Mouse (Mus musculus) layer of hippocampus, postnatal 14 days (tissue): ENCODE data around the gene 1700003H04Rik. TPM values are rescaled to one million over a fixed set of nuclear protein-coding genes. Genes with fewer than 3 reads are reported as not detected.

ENCODE experiments used
- DNase-seq, 2 experiments: peaks; one replicate each; pipeline ENCODE4 v3.0.0; 2021 to 2022; ENCODE audit warnings: low spot score in 2 of 2, mixed read lengths in 1 of 2
- long read RNA-seq, 2 experiments: library from polyadenylated mRNA; stranded (forward); transcript quantifications; one replicate each; pipeline ENCODE4 v2.0.0; 2021
- total RNA-seq, 2 experiments: library from RNA; stranded (reverse); gene quantifications; 2 replicates each; pipeline ENCODE4 v1.2.3; 2021

Gene 1700003H04Rik
- not detected for total RNA-seq
- long read RNA-seq, experiment 1, result 0 reads
- long read RNA-seq, experiment 2, result 0 reads

- no peak for DNase-seq
Measured at GRCm38 (mm10) chr3:124581001-124581400, at the start of gene 1700003H04Rik. Gene 1700003H04Rik (minus strand): TSS chr3:124581101.

GRCm38 (mm10) chr3:124623031-124623430 is 42.1 kb upstream of the 1700003H04Rik start:
- no peak for DNase-seq

GRCm38 (mm10) chr3:124613287-124613686 is 32.4 kb upstream of the 1700003H04Rik start:
- DNase-seq, result peak; percentile 7 to 74

GRCm38 (mm10) chr3:124609956-124610355 is 29.1 kb upstream of the 1700003H04Rik start:
- DNase-seq, result no peak

GRCm38 (mm10) chr3:124606021-124606517 is 25.2 kb upstream of the 1700003H04Rik start:
- no peak for DNase-seq

- no peak for DNase-seq
Measured at GRCm38 (mm10) chr3:124605518-124605917, 24.6 kb upstream of the 1700003H04Rik start.

- no peak for DNase-seq
Measured at GRCm38 (mm10) chr3:124597789-124598188, 16.9 kb upstream of the 1700003H04Rik start.

GRCm38 (mm10) chr3:124587534-124587933 is 6.6 kb upstream of the 1700003H04Rik start:
- peak in 1 of 2 experiments; percentile 60 for DNase-seq

- no peak for DNase-seq
Measured at GRCm38 (mm10) chr3:124585761-124586160, 4.9 kb upstream of the 1700003H04Rik start.

- DNase-seq, result no peak
Measured at GRCm38 (mm10) chr3:124557317-124557716, 23.6 kb downstream of the 1700003H04Rik start.

GRCm38 (mm10) chr3:124555963-124556362 is 24.9 kb downstream of the 1700003H04Rik start:
- no peak for DNase-seq

- DNase-seq, result no peak
Measured at GRCm38 (mm10) chr3:124555092-124555491, 25.8 kb downstream of the 1700003H04Rik start.

GRCm38 (mm10) chr3:124548898-124549297 is 32.0 kb downstream of the 1700003H04Rik start:
- DNase-seq, result peak; percentile 4 to 39

- DNase-seq, result no peak
Measured at GRCm38 (mm10) chr3:124538260-124538659, 42.6 kb downstream of the 1700003H04Rik start.

GRCm38 (mm10) chr3:124536602-124537001 is 44.3 kb downstream of the 1700003H04Rik start:
- DNase-seq, result no peak

GRCm38 (mm10) chr3:124518786-124519185 is 62.1 kb downstream of the 1700003H04Rik start:
- DNase-seq, result peak in 1 of 2 experiments; percentile 53

Other genes starting within 250 kb of the 1700003H04Rik start
- gene 1700006A11Rik, start 155.1 kb downstream of the 1700003H04Rik start, total RNA-seq, result not detected